Mouse (Mus musculus) lung, adult 2 months (tissue): Measurements from ENCODE around the gene Ttll1.

Experiments used
- CTCF ChIP-seq: fragments of 200-500 bp; IDR thresholded peaks from 2 replicates; pipeline ENCODE4 v1.5.1; 2011; ENCODE audit warnings: mild to moderate bottlenecking, low read length, control low read depth; ENCODE audit not compliant: insufficient read depth
- POLR2A ChIP-seq: fragments of 200-500 bp; IDR thresholded peaks from 2 replicates; pipeline ENCODE4 v1.6.1; 2011; ENCODE audit warnings: low read depth, mild to moderate bottlenecking, control low read depth, low read length, borderline replicate concordance; ENCODE audit errors: extremely low read depth

- no peak for TF ChIP-seq CTCF
- TF ChIP-seq POLR2A: no peak
Observed at GRCm38 (mm10) chr15:83530233-83530632, 19.5 kb upstream of the Ttll1 start.
